Mouse (Mus musculus) Patski (cell line): ENCODE data around the gene Tomm22. TPM values are rescaled to one million over a fixed set of nuclear protein-coding genes. Genes with fewer than 3 reads are reported as not detected.

ENCODE experiments used
- ATAC-seq: fragments of 100-300 bp; one replicate; pipeline ENCODE4 v1.8.0; 2021
- CTCF ChIA-PET: fragments of 350-600 bp; sonication (Branson Sonifier 250); formaldehyde crosslinking; loops from one replicate; lab custom pipeline; 2022; ENCODE audit warnings: inconsistent platforms; lab: Charles Lee
- POLR2A ChIA-PET: fragments of 350-600 bp; sonication (Branson Sonifier 250); formaldehyde crosslinking; loops from one replicate; lab custom pipeline; 2022; ENCODE audit warnings: antibody characterized with exemption, inconsistent platforms; lab: Charles Lee
- DNase-seq: peaks from one replicate; pipeline ENCODE4 v3.0.0-alpha.2; 2011; ENCODE audit warnings: low read depth, low spot score
- H3K27me3 ChIP-seq: fragments of 371-371 bp; one replicate; pipeline ENCODE4 v1.5.1; 2021
- CTCF ChIP-seq: fragments of 100-300 bp; IDR thresholded peaks from one replicate; pipeline ENCODE4 v1.5.1; 2021
- in situ Hi-C: fragments of 300-500 bp; cut with MboI; formaldehyde crosslinking; loops from 3 replicates; pipeline ENCODE4 v1.11.1; 2018; ENCODE audit warnings: low pct_unique_long_range_greater_than_20kb, mixed read lengths
- polyA plus RNA-seq: library from polyadenylated mRNA; unstranded; gene quantifications from one replicate; pipeline ENCODE4 v1.2.3, GENCODE M21; 2021

The Tomm22 gene
- polyA plus RNA-seq, 1 experiment from 2014 or later = 201 TPM

DNA sequence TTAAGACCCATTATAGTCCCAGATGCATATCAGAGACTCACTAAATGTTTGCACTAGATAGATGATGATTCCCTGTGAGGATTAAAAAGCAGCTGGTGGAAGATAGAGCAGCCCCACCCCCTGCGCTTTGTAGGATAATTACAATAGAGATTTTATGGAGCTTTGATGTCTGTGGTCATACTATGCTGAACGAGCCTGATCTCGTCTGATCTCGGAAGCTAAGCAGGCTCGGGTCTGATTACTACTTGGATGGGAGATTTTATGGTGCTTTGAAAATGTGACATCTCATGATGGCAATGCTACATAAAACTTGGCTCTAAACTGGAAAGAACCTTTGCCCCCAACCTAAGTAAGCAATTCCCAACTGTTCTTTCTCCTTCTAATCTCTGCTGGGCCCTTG, 21.7 kb downstream of the Tomm22 start:
- TF ChIP-seq CTCF = no peak
- ATAC-seq = no peak
- CTCF ChIA-PET = interaction anchor here (2.0 kb wide), 1 partner anchor 15 kb away, joined by 11 read pairs; no protein-coding TSS in a partner anchor
- no peaks in the 10 kb centered on the region for H3K27me3 ChIP-seq
- no peak for DNase-seq
- POLR2A ChIA-PET = interaction anchor here (1.1 to 1.4 kb wide), 3 partner anchors 16 to 25 kb away, joined by 3 to 5 read pairs (median 3); partner anchors contain the start of gene Tomm22
- in situ Hi-C loops = no loop called here

DNA sequence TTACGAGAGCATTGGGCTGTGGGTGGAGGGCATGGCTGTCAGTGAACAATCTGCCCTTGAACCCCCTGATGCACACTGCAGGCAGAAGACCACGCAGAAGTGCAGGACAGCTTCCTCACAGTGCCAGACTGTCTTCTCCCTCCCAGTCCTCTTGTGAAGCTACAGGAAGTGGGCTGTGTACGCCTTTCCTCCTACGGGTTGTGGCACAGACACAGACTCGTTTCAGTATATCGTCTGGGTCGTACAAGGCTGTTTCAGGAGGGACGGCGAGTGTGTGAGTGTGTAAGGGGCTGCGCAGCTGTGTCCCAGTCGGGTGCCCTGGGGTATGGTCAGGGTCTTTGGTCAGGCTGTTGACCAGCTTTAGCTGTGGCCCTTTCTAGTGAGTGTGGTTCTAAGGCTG, 23.1 kb downstream of the Tomm22 start:
- ATAC-seq (no peak), DNase-seq (no peak)
- TF ChIP-seq CTCF = no peak
- POLR2A ChIA-PET = interaction anchor here (1.0 to 1.4 kb wide), 2 partner anchors 13 to 23 kb away, joined by 3 to 5 read pairs; no protein-coding TSS in a partner anchor
- H3K27me3 ChIP-seq = no peaks in the 10 kb centered on the region
- CTCF ChIA-PET = interaction anchor here (0.9 to 2.0 kb wide), 2 partner anchors 9 to 14 kb away, joined by 5 to 11 read pairs; no protein-coding TSS in a partner anchor
- in situ Hi-C loops = no loop called here

GRCm38 (mm10) chr15:79694512-79694911, 23.9 kb downstream of the Tomm22 start:
- ChIA-PET POLR2A (interaction anchor here (1.0 kb wide), 1 partner anchor 13 kb away, joined by 3 read pairs; no protein-coding TSS in a partner anchor), CTCF (no interaction called here)
- no peaks in the 10 kb centered on the region for H3K27me3 ChIP-seq
- ATAC-seq = no peak
- DNase-seq = no peak
- in situ Hi-C loops = no loop called here
- no peak for TF ChIP-seq CTCF

- CTCF ChIA-PET = no interaction called here
- TF ChIP-seq CTCF = no peak
- no peaks in the 10 kb centered on the region for H3K27me3 ChIP-seq
- DNase-seq = no peak
- POLR2A ChIA-PET = no interaction called here
- no peak for ATAC-seq
- in situ Hi-C loops = no loop called here
Measured at GRCm38 (mm10) chr15:79695516-79695915, 24.9 kb downstream of the Tomm22 start.

GRCm38 (mm10) chr15:79696508-79696907, 25.8 kb downstream of the Tomm22 start:
- DNase-seq (no peak), ATAC-seq (no peak)
- in situ Hi-C loops = no loop called here
- ChIA-PET POLR2A (no interaction called here), CTCF (interaction anchor here (1.6 kb wide), 1 partner anchor 12 kb away, joined by 7 read pairs; no protein-coding TSS in a partner anchor)
- TF ChIP-seq CTCF = no peak
- H3K27me3 ChIP-seq = no peaks in the 10 kb centered on the region

- no peak for TF ChIP-seq CTCF
- in situ Hi-C loops = no loop called here
- DNase-seq (no peak), ATAC-seq (no peak)
- ChIA-PET CTCF (interaction anchor here (1.1 to 1.6 kb wide), 2 partner anchors 12 to 20 kb away, joined by 3 to 7 read pairs; no protein-coding TSS in a partner anchor), POLR2A (interaction anchor here (0.8 kb wide), 1 partner anchor 10 kb away, joined by 3 read pairs; no protein-coding TSS in a partner anchor)
- no peaks in the 10 kb centered on the region for H3K27me3 ChIP-seq
Measured at GRCm38 (mm10) chr15:79697011-79697410, 26.4 kb downstream of the Tomm22 start.

DNA sequence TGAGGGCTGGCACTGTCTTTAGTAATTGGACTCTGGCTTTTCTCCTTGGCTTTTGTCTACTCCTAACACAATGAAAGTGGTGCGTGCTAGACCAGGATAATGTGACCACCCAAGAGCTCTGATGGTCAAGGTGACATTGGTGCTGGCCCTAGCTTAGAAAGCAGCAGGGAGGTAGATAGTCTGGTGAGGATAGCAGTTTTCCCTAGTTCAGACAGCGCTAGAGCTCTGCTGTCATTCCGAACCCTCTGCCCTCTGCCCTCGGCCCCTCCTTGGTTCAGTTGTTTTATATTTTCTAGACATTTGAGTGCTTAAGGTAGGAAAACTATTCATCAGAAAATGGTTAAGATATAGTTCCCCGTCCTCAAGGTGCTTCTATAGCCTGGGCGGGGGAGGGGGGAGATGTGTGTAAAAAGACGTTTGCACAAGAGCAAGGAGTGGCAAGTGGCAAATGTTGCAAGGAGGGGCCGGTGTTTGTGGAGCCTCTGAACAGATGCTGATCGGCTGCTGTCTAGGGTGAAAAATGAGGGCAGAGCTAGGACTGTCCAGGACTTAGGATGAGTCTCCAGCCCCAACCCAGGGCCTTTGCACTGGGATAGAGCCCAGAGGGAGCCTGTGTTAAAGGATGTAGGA, 27.0 kb downstream of the Tomm22 start:
- in situ Hi-C loops = no loop called here
- no peak for TF ChIP-seq CTCF
- ATAC-seq (no peak), DNase-seq (no peak)
- CTCF ChIA-PET = interaction anchor here (0.8 to 1.6 kb wide), 3 partner anchors 9 to 19 kb away, joined by 3 to 7 read pairs (median 5); no protein-coding TSS in a partner anchor
- POLR2A ChIA-PET = interaction anchor here (0.8 kb wide), 1 partner anchor 9 kb away, joined by 3 read pairs; no protein-coding TSS in a partner anchor
- H3K27me3 ChIP-seq = no peaks in the 10 kb centered on the region

GRCm38 (mm10) chr15:79706603-79707214, 36.0 kb downstream of the Tomm22 start:
- in situ Hi-C loops = no loop called here
- no peak for TF ChIP-seq CTCF
- ChIA-PET POLR2A (interaction anchor here (1.4 kb wide), 2 partner anchors 9 to 13 kb away, joined by 3 read pairs; no protein-coding TSS in a partner anchor), CTCF (interaction anchor here (1.4 to 2.7 kb wide), 2 partner anchors 9 to 14 kb away, joined by 5 to 11 read pairs; no protein-coding TSS in a partner anchor)
- DNase-seq = no peak
- H3K27me3 ChIP-seq = no peaks in the 10 kb centered on the region
- no peak for ATAC-seq

- in situ Hi-C loops = no loop called here
- CTCF ChIA-PET = interaction anchor here (1.1 to 2.7 kb wide), 4 partner anchors 11 to 17 kb away, joined by 3 to 11 read pairs (median 6); no protein-coding TSS in a partner anchor
Measured at GRCm38 (mm10) chr15:79708229-79708822, 37.7 kb downstream of the Tomm22 start.

GRCm38 (mm10) chr15:79715646-79716045, 45.0 kb downstream of the Tomm22 start:
- no peak for ATAC-seq
- POLR2A ChIA-PET = no interaction called here
- DNase-seq = no peak
- no peak for TF ChIP-seq CTCF
- H3K27me3 ChIP-seq = no peaks in the 10 kb centered on the region
- in situ Hi-C loops = no loop called here
- CTCF ChIA-PET = no interaction called here

More at GRCm38 (mm10) chr15:79708229-79708822, 37.7 kb downstream of the Tomm22 start:
- DNase-seq (no peak), ATAC-seq (no peak)
- POLR2A ChIA-PET = interaction anchor here (1.0 kb wide), 1 partner anchor 16 kb away, joined by 3 read pairs; no protein-coding TSS in a partner anchor
- H3K27me3 ChIP-seq = no peaks in the 10 kb centered on the region
- no peak for TF ChIP-seq CTCF
